Mouse (Mus musculus) hematopoietic stem cell, adult 5-6 weeks (primary cell): ENCODE results near the gene Ifit1bl2. TPM values are rescaled to one million over a fixed set of nuclear protein-coding genes. Genes with fewer than 3 reads are reported as not detected.

ENCODE experiments used
- ATAC-seq, 2 experiments: fragments of 125-278 bp in 1 of 2; replicated peaks in 1 of 2; 2 replicates each; pipeline ENCODE4 v1.8.0; 2016 to 2017; ENCODE audit warnings: inconsistent platforms in 2 of 2, mild to moderate bottlenecking in 2 of 2, moderate number of reproducible peaks in 2 of 2, low read depth in 1 of 2, moderate TSS enrichment in 1 of 2; ENCODE audit not compliant: low FRiP score in 2 of 2, poor library complexity in 2 of 2, severe bottlenecking in 2 of 2, insufficient read depth in 1 of 2, low TSS enrichment in 1 of 2
- total RNA-seq: library from RNA; stranded (forward); fragments of 172-1452, 232-1000 nt; gene quantifications from 2 replicates; pipeline ENCODE4 v1.2.3, GENCODE M21; 2017

Ifit1bl2 gene
- total RNA-seq, 1 experiment from 2014 or later: 0.74 TPM

GRCm38 (mm10) chr19:34583126-34583766, 57.3 kb downstream of the Ifit1bl2 start, which contains the start of gene Ifit3:
TSS of gene Ifit3 (plus strand) at chr19:34583531.
- peak; percentile 85 to 89 for ATAC-seq

DNA sequence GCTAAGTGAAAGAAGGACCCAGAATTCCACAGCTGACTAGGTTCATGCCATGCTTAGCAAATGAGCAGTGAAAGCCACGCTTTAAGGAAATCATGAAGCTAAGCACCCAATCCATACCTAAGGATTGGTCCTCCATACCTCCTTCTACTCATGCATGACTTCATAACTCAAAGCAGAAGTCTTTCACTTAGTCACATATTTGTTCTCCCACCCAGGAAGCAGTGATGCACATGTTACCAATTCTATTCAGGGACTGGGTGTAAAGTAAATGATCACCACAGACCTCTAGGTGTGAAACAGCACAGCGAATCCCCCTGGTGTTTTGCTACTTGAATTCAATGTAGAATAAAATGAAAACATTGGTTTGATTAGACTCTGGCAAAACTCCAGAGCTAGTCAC, 57.8 kb downstream of the Ifit1bl2 start:
- ATAC-seq: peak; percentile 27 to 31; a peak in 1 of 4 replicates

DNA sequence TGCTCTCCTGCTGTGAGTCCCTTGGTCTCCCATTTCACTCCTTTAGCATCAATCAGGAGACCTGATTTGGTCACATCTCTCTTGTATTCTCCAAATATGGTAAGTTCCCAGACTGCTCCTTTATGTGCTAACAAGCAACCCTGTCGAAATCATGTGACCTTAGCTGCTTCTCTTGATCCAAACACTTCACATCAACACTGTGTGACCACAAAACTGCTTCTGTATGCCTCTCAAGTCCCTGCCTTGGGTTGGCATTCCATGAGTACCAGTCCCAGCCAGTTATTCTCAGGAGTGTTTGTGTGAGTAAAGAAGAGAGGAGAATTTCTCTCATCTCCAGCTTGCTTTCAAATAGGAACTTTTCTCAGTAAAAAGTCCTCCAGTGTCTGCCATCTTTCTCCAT, 63.4 kb downstream of the Ifit1bl2 start:
- ATAC-seq: no peak

DNA sequence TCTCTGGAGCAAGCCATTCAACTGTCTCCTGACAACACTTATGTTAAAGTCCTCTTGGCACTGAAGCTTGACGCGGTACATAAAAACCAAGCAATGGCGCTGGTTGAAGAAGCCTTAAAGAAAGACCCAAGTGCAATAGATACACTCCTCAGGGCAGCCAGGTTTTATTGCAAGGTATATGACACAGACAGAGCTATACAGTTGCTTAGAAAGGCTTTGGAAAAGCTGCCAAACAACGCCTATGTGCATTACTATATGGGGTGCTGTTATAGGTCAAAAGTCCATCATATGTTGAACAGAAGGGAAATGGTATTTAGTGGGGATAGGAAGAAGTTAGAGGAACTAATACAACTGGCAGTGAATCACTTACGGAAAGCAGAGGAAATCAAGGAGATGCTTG, 66.9 kb downstream of the Ifit1bl2 start:
- ATAC-seq: no peak

GRCm38 (mm10) chr19:34571080-34571479, 69.5 kb downstream of the Ifit1bl2 start:
- ATAC-seq: no peak

- ATAC-seq: peak; percentile 56 to 77
Measured at GRCm38 (mm10) chr19:34569896-34570476, 70.6 kb downstream of the Ifit1bl2 start.

DNA sequence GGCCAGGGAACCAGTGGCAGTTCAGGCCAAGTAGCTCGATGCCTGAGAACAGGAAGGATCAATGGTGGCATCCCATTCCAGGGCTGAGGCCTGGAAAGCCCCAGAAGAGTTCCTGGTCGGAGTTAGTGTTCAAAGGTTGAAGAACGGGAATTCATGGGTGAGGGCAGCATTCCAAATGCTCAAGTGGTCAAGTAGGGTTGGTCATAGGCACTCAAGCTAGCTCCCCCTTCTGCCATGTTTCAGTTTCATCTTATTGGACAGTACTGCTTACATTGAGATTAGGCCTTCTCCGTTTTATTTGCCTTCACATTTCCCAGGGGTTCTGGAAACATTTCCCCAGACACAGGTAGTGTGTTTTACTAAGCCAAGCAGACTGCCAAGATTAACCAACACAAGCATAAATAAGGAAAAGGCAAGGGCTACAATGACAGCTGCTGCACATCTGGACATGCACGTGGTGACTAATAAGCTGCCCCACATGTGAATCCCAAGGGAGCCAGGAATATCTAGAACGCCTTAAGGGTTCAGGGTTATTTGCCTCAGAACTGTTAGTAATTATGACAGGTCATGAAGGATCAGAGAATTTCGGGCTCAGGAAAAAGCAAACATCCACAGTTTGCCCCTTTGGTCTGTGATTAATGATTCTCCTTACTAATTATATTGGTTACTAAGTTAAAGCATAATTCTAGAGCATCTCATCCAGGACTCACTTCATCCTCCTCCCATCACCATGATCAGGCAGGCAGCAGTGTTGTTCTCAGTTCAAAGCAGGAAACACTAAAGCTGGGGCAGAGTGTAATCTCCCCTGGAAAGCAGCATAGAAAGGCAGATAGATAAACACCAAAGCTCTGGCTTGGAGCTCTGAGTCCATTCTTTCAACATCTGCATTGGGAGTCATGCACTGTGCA, 71.3 kb downstream of the Ifit1bl2 start:
- ATAC-seq: no peak

Other genes with a start within 250 kb of the Ifit1bl2 start
- gene Ch25h, start 165.6 kb downstream of the Ifit1bl2 start, total RNA-seq: 0.19 and 0.35 TPM in 2 replicates
- 31.0 and 34.5 TPM in 2 replicates for gene Lipa, start 113.3 kb downstream of the Ifit1bl2 start, total RNA-seq
- gene Ifit2, start 90.0 kb downstream of the Ifit1bl2 start, total RNA-seq: 28.9 and 29.6 TPM in 2 replicates
- gene Ifit3, start 57.2 kb downstream of the Ifit1bl2 start, total RNA-seq: 5.3 and 14.1 TPM in 2 replicates
- gene Ifit1bl1, start 38.8 kb downstream of the Ifit1bl2 start, total RNA-seq: 2.6 and 3.6 TPM in 2 replicates
- gene Ifit3b, start 32.8 kb downstream of the Ifit1bl2 start, total RNA-seq: 0.74 and 0.94 TPM in 2 replicates
- 5.9 and 15.4 TPM in 2 replicates for gene Ifit1, start 128 bp upstream of the Ifit1bl2 start, total RNA-seq
- gene Slc16a12, start 106.5 kb upstream of the Ifit1bl2 start, total RNA-seq: 2.2 and 3.0 TPM in 2 replicates
- 9.2 and 12.1 TPM in 2 replicates for gene Pank1, start 238.7 kb upstream of the Ifit1bl2 start, total RNA-seq